Mouse (Mus musculus): ENCODE measurements around the gene Pank2. TPM values are rescaled to one million over a fixed set of nuclear protein-coding genes. Genes with fewer than 3 reads are reported as not detected.
A peak's percentile ranks its signal among the peaks of the same experiment; 100 is the strongest.
"Not testable (repeated sequence)": the region's sequence is repeated elsewhere in the genome, so short reads cannot be mapped to it uniquely, and the experiment has no call there.

Gene Pank2
- polyA plus RNA-seq, 1 experiment, result 36.3 TPM

GRCm38 (mm10) chr2:131300485-131300884 lies 38.2 kb downstream of the Pank2 start:
- DNase-seq (ENCODE audit: low read depth), result no peak
- TF ChIP-seq CTCF (IDR thresholded peaks at IDR 0.05; ENCODE audit: borderline replicate concordance, extremely low read depth, insufficient read depth, insufficient read length), result no peak
- TF ChIP-seq POLR2A (IDR thresholded peaks at IDR 0.05; ENCODE audit: borderline replicate concordance, extremely low read depth, insufficient read depth, insufficient read length, poor library complexity, severe bottlenecking), result no peak

- TF ChIP-seq POLR2A (IDR thresholded peaks at IDR 0.05; ENCODE audit: borderline replicate concordance, extremely low read depth, insufficient read depth, insufficient read length, poor library complexity, severe bottlenecking) (no peak), CTCF (IDR thresholded peaks at IDR 0.05; ENCODE audit: borderline replicate concordance, extremely low read depth, insufficient read depth, insufficient read length) (no peak)
- DNase-seq (ENCODE audit: low read depth), result no peak
These were observed 39.3 kb downstream of the Pank2 start for GRCm38 (mm10) chr2:131301635-131302034.

- TF ChIP-seq CTCF (IDR thresholded peaks at IDR 0.05; ENCODE audit: borderline replicate concordance, extremely low read depth, insufficient read depth, insufficient read length), result no peak
- no peak for TF ChIP-seq POLR2A (IDR thresholded peaks at IDR 0.05; ENCODE audit: borderline replicate concordance, extremely low read depth, insufficient read depth, insufficient read length, poor library complexity, severe bottlenecking)
- no peak for DNase-seq (ENCODE audit: low read depth)
These were observed 42.2 kb downstream of the Pank2 start for GRCm38 (mm10) chr2:131304497-131304896.

GRCm38 (mm10) chr2:131305226-131305625 lies 42.9 kb downstream of the Pank2 start:
- DNase-seq (ENCODE audit: low read depth), result peak; percentile 55

- no peak for DNase-seq (ENCODE audit: low read depth)
- TF ChIP-seq POLR2A (IDR thresholded peaks at IDR 0.05; ENCODE audit: borderline replicate concordance, extremely low read depth, insufficient read depth, insufficient read length, poor library complexity, severe bottlenecking) (no peak), CTCF (IDR thresholded peaks at IDR 0.05; ENCODE audit: borderline replicate concordance, extremely low read depth, insufficient read depth, insufficient read length) (no peak)
These were observed 45.1 kb downstream of the Pank2 start for GRCm38 (mm10) chr2:131307391-131307790.

GRCm38 (mm10) chr2:131307822-131308221 lies 45.5 kb downstream of the Pank2 start:
- DNase-seq (ENCODE audit: low read depth), result no peak
- TF ChIP-seq CTCF (IDR thresholded peaks at IDR 0.05; ENCODE audit: borderline replicate concordance, extremely low read depth, insufficient read depth, insufficient read length) (no peak), POLR2A (IDR thresholded peaks at IDR 0.05; ENCODE audit: borderline replicate concordance, extremely low read depth, insufficient read depth, insufficient read length, poor library complexity, severe bottlenecking) (no peak)

GRCm38 (mm10) chr2:131309296-131309695 lies 47.0 kb downstream of the Pank2 start:
- DNase-seq (ENCODE audit: low read depth), result no peak
- TF ChIP-seq POLR2A (IDR thresholded peaks at IDR 0.05; ENCODE audit: borderline replicate concordance, extremely low read depth, insufficient read depth, insufficient read length, poor library complexity, severe bottlenecking) (no peak), CTCF (IDR thresholded peaks at IDR 0.05; ENCODE audit: borderline replicate concordance, extremely low read depth, insufficient read depth, insufficient read length) (no peak)

GRCm38 (mm10) chr2:131316167-131316566 lies 53.9 kb downstream of the Pank2 start:
- TF ChIP-seq POLR2A (IDR thresholded peaks at IDR 0.05; ENCODE audit: borderline replicate concordance, extremely low read depth, insufficient read depth, insufficient read length, poor library complexity, severe bottlenecking) (no peak), CTCF (IDR thresholded peaks at IDR 0.05; ENCODE audit: borderline replicate concordance, extremely low read depth, insufficient read depth, insufficient read length) (no peak)
- DNase-seq (ENCODE audit: low read depth), result no peak

GRCm38 (mm10) chr2:131319401-131319800 lies 57.1 kb downstream of the Pank2 start:
- peak; percentile 23 for DNase-seq (ENCODE audit: low read depth)
- TF ChIP-seq POLR2A (IDR thresholded peaks at IDR 0.05; ENCODE audit: borderline replicate concordance, extremely low read depth, insufficient read depth, insufficient read length, poor library complexity, severe bottlenecking) (no peak), CTCF (IDR thresholded peaks at IDR 0.05; ENCODE audit: borderline replicate concordance, extremely low read depth, insufficient read depth, insufficient read length) (no peak)

GRCm38 (mm10) chr2:131321192-131321591 lies 58.9 kb downstream of the Pank2 start:
- DNase-seq (ENCODE audit: low read depth), result not testable (repeated sequence)

- no peak for TF ChIP-seq POLR2A (IDR thresholded peaks at IDR 0.05; ENCODE audit: borderline replicate concordance, extremely low read depth, insufficient read depth, insufficient read length, poor library complexity, severe bottlenecking)
- TF ChIP-seq CTCF (IDR thresholded peaks at IDR 0.05; ENCODE audit: borderline replicate concordance, extremely low read depth, insufficient read depth, insufficient read length), result no peak
- DNase-seq (ENCODE audit: low read depth), result no peak
These were observed 61.4 kb downstream of the Pank2 start for GRCm38 (mm10) chr2:131323675-131324074.

- TF ChIP-seq POLR2A (IDR thresholded peaks at IDR 0.05; ENCODE audit: borderline replicate concordance, extremely low read depth, insufficient read depth, insufficient read length, poor library complexity, severe bottlenecking) (no peak), CTCF (IDR thresholded peaks at IDR 0.05; ENCODE audit: borderline replicate concordance, extremely low read depth, insufficient read depth, insufficient read length) (no peak)
- DNase-seq (ENCODE audit: low read depth), result no peak
These were observed 63.7 kb downstream of the Pank2 start for GRCm38 (mm10) chr2:131326044-131326443.

GRCm38 (mm10) chr2:131328981-131329380 lies 66.7 kb downstream of the Pank2 start:
- DNase-seq (ENCODE audit: low read depth), result no peak
- TF ChIP-seq POLR2A (IDR thresholded peaks at IDR 0.05; ENCODE audit: borderline replicate concordance, extremely low read depth, insufficient read depth, insufficient read length, poor library complexity, severe bottlenecking) (no peak), CTCF (IDR thresholded peaks at IDR 0.05; ENCODE audit: borderline replicate concordance, extremely low read depth, insufficient read depth, insufficient read length) (no peak)

Data from brain, embryonic 14.5 days (tissue).